Mouse (Mus musculus) heart, adult 2 months (tissue): ENCODE measurements around the gene Polr2j. TPM values are rescaled to one million over a fixed set of nuclear protein-coding genes. Genes with fewer than 3 reads are reported as not detected.

Experiments used
- DNase-seq, 2 experiments: peaks; one replicate each; pipeline ENCODE4 v3.0.0; 2021
- H3K27ac ChIP-seq: fragments of 200-600 bp; 2 replicates; pipeline ENCODE4 v1.8.1; 2022
- H3K27me3 ChIP-seq: fragments of 200-500 bp; 2 replicates; pipeline ENCODE4 v1.6.1; 2012; ENCODE audit warnings: mild to moderate bottlenecking, low read length, inconsistent platforms, mixed read lengths; ENCODE audit not compliant: control insufficient read depth, insufficient read depth
- H3K36me3 ChIP-seq: fragments of 200-500 bp; 2 replicates; pipeline ENCODE4 v1.6.1; 2012; ENCODE audit warnings: low read length, inconsistent platforms; ENCODE audit not compliant: control insufficient read depth, insufficient read depth
- H3K4me1 ChIP-seq: fragments of 200-500 bp; 2 replicates; pipeline ENCODE4 v1.6.1; 2011; ENCODE audit warnings: low read length; ENCODE audit not compliant: control insufficient read depth, insufficient read depth
- H3K4me3 ChIP-seq: fragments of 200-600 bp; 2 replicates; pipeline ENCODE4 v1.8.1; 2022
- H3K79me2 ChIP-seq: fragments of 200-500 bp; replicated peaks from 2 replicates; pipeline ENCODE4 v1.6.1; 2012; ENCODE audit warnings: mild to moderate bottlenecking, inconsistent platforms, low read length, moderate library complexity, mixed read lengths; ENCODE audit not compliant: control insufficient read depth, insufficient read depth
- H3K9ac ChIP-seq: fragments of 200-500 bp; 2 replicates; pipeline ENCODE4 v1.6.1; 2012; ENCODE audit warnings: low read depth, mild to moderate bottlenecking, control low read depth, inconsistent platforms, low read length, mixed read lengths
- CTCF ChIP-seq: fragments of 200-600 bp; IDR thresholded peaks from 2 replicates; pipeline ENCODE4 v1.8.1; 2022; ENCODE audit warnings: antibody characterized with exemption, mild to moderate bottlenecking, moderate library complexity
- EP300 ChIP-seq: fragments of 200-500 bp; IDR thresholded peaks from 2 replicates; pipeline ENCODE4 v1.6.1; 2011; ENCODE audit warnings: low read depth, low read length, control low read depth; ENCODE audit not compliant: insufficient read depth
- POLR2A ChIP-seq: fragments of 200-500 bp; IDR thresholded peaks from 2 replicates; pipeline ENCODE4 v1.6.1; 2011; ENCODE audit warnings: mild to moderate bottlenecking, low read depth, low read length, control low read depth; ENCODE audit not compliant: insufficient read depth
- WGBS: fragments of 180-500 bp; shearing (Covaris S2); methylation state at CpG from one replicate; pipeline ENCODE4 v1.1.7; 2018; 5-methylcytosine and 5-hydroxymethylcytosine counted together
- intact Hi-C: fragments of 180-260 bp; cut with DNase I; formaldehyde crosslinking; loops from one replicate; pipeline ENCODE4 v1.15.1; 2025
- microRNA-seq, 2 experiments: library from miRNA; unstranded; fragments of <30 nt; microRNA quantifications; one replicate each; pipeline ENCODE4 v1.2.0; 2021
- polyA plus RNA-seq: library from polyadenylated mRNA; depleted of rRNA; stranded (reverse); fragments of >200 nt; gene quantifications from 2 replicates; pipeline ENCODE4 v1.2.3, GENCODE M21; 2012; rRNA removed
- total RNA-seq, 2 experiments: library from RNA; stranded (reverse); gene quantifications; 2 replicates each; pipeline ENCODE4 v1.2.3; 2021

Polr2j gene
- total and polyA plus RNA-seq, 3 experiments = 63.5 to 89.3 (median 66.9) TPM

- H3K27ac ChIP-seq = no peak overlapping the region
- intact Hi-C loops = loop anchor here (2.0 kb wide), 1 partner anchor 35 kb away; the partner anchor contains the start of genes Alkbh4 and Lrwd1
- no peak for TF ChIP-seq EP300
- TF ChIP-seq POLR2A = no peak
- no peak for TF ChIP-seq CTCF
- H3K79me2 ChIP-seq = no peaks in the 10 kb centered on the region
- no peak overlapping the region for H3K9ac ChIP-seq
- no peak overlapping the region for H3K4me3 ChIP-seq
- 30% methylated on average over 17 of the region's 17 CpGs for WGBS
- H3K36me3 ChIP-seq = no peaks in the 10 kb centered on the region
- no peak for DNase-seq
- H3K4me1 ChIP-seq = peaks cover 5% of the 10 kb centered on the region
- H3K27me3 ChIP-seq = no peaks in the 10 kb centered on the region
These were observed 55.2 kb downstream of the Polr2j start for GRCm38 (mm10) chr5:136171363-136172341.

Small RNA genes lying within 50 kb of the gene (microRNA-seq; reads per million reads assigned to microRNA genes)
- 0.77 to 1.1 reads per million in 2 experiments for gene Mir7035

Other genes with a start within 250 kb of the Polr2j start
- 100 to 1,000 TPM; 434 to 446 TPM for gene Hspb1, start 228.7 kb upstream of the Polr2j start, total RNA-seq
- 427 and 635 TPM in 2 replicates for gene Hspb1, start 228.7 kb upstream of the Polr2j start, polyA plus RNA-seq
- gene Ywhag, start 182.0 kb upstream of the Polr2j start, total RNA-seq = 100 to 1,000 TPM; 275 to 304 TPM
- 99.0 and 116 TPM in 2 replicates for gene Ywhag, start 182.0 kb upstream of the Polr2j start, polyA plus RNA-seq
- under 1 TPM; 0.09 to 0.21 TPM for gene Ssc4d, start 142.1 kb upstream of the Polr2j start, total RNA-seq
- gene Ssc4d, start 142.1 kb upstream of the Polr2j start, polyA plus RNA-seq = 1.0 and 1.6 TPM in 2 replicates
- not detected for gene Zp3, start 136.5 kb upstream of the Polr2j start, total RNA-seq
- not detected in 2 replicates for gene Zp3, start 136.5 kb upstream of the Polr2j start, polyA plus RNA-seq
- 1 to 10 TPM; 6.3 to 7.3 TPM for gene Dtx2, start 121.8 kb upstream of the Polr2j start, total RNA-seq
- 9.7 and 10.9 TPM in 2 replicates for gene Dtx2, start 121.8 kb upstream of the Polr2j start, polyA plus RNA-seq
- 10 to 100 TPM; 16.7 to 18.6 TPM for gene Upk3b, start 78.1 kb upstream of the Polr2j start, total RNA-seq
- gene Upk3b, start 78.1 kb upstream of the Polr2j start, polyA plus RNA-seq = 25.8 and 30.5 TPM in 2 replicates
- not detected for gene Upk3bl, start 62.1 kb upstream of the Polr2j start, total RNA-seq
- not detected in 2 replicates for gene Upk3bl, start 62.1 kb upstream of the Polr2j start, polyA plus RNA-seq
- gene Rasa4, start 32.7 kb upstream of the Polr2j start, total RNA-seq = 1 to 10 TPM; 3.8 to 4.7 TPM
- 6.0 and 8.1 TPM in 2 replicates for gene Rasa4, start 32.7 kb upstream of the Polr2j start, polyA plus RNA-seq
- gene Lrwd1, start 19.4 kb downstream of the Polr2j start, total RNA-seq = 1 to 10 TPM; 5.4 to 5.5 TPM
- gene Lrwd1, start 19.4 kb downstream of the Polr2j start, polyA plus RNA-seq = 11.5 and 12.3 TPM in 2 replicates
- gene Alkbh4, start 19.5 kb downstream of the Polr2j start, total RNA-seq = 1 to 10 TPM; 5.3 to 6.4 TPM
- 6.2 and 9.7 TPM in 2 replicates for gene Alkbh4, start 19.5 kb downstream of the Polr2j start, polyA plus RNA-seq
- gene Orai2, start 54.1 kb downstream of the Polr2j start, total RNA-seq = 1 to 10 TPM in 1 of 2 experiments, under 1 TPM in 1; 0.76 to 1.6 TPM
- 2.9 and 5.5 TPM in 2 replicates for gene Orai2, start 54.1 kb downstream of the Polr2j start, polyA plus RNA-seq
- gene Prkrip1, start 82.3 kb downstream of the Polr2j start, total RNA-seq = 10 to 100 TPM; 16.8 to 19.0 TPM
- 8.2 and 9.2 TPM in 2 replicates for gene Prkrip1, start 82.3 kb downstream of the Polr2j start, polyA plus RNA-seq
- under 1 TPM; 0.55 to 0.80 TPM for gene Sh2b2, start 129.9 kb downstream of the Polr2j start, total RNA-seq
- 2.2 and 6.7 TPM in 2 replicates for gene Sh2b2, start 129.9 kb downstream of the Polr2j start, polyA plus RNA-seq